Mouse (Mus musculus) MEL (cell line): ENCODE measurements around the gene Sox30. TPM values are rescaled to one million over a fixed set of nuclear protein-coding genes. Genes with fewer than 3 reads are reported as not detected.

ENCODE experiments used
- DNase-seq: peaks from one replicate; pipeline ENCODE4 v3.0.0; 2011; ENCODE audit warnings: low read depth, low spot score
- H3K27ac ChIP-seq: 2 replicates; pipeline ENCODE4 v1.5.1; 2012; ENCODE audit warnings: low read depth, mild to moderate bottlenecking, control low read depth, low read length, moderate library complexity; ENCODE audit not compliant: control insufficient read depth
- H3K27me3 ChIP-seq, 2 experiments: fragments of 150-350 bp in 1 of 2; sonication (generic) in 1 of 2; 2 replicates each; pipeline ENCODE4 v1.6.1; 2012; ENCODE audit warnings: low read length in 2 of 2, mild to moderate bottlenecking in 2 of 2, improper control_type of control experiment in 1 of 2, moderate library complexity in 1 of 2; ENCODE audit not compliant: insufficient read depth in 2 of 2, control insufficient read depth in 1 of 2
- H3K36me3 ChIP-seq, 2 experiments: 2 replicates each; pipeline ENCODE4 v1.6.1; 2012 to 2014; ENCODE audit warnings: low read length in 2 of 2, improper control_type of control experiment in 1 of 2, inconsistent platforms in 1 of 2, mild to moderate bottlenecking in 1 of 2; ENCODE audit not compliant: insufficient read depth in 2 of 2, control insufficient read depth in 1 of 2
- H3K4me1 ChIP-seq, 2 experiments: fragments of 150-350 bp in 1 of 2; sonication (generic) in 1 of 2; 2 replicates each; pipeline ENCODE4 v1.6.1; 2012; ENCODE audit warnings: low read length in 2 of 2, improper control_type of control experiment in 1 of 2, mild to moderate bottlenecking in 1 of 2; ENCODE audit not compliant: insufficient read depth in 2 of 2, control insufficient read depth in 1 of 2
- H3K4me3 ChIP-seq, 2 experiments: fragments of 150-350 bp in 1 of 2; sonication (generic) in 1 of 2; 2 replicates each; pipeline ENCODE4 v1.5.1; 2012; ENCODE audit warnings: low read depth in 2 of 2, low read length in 2 of 2, mild to moderate bottlenecking in 2 of 2, moderate library complexity in 2 of 2, control low read depth in 1 of 2, improper control_type of control experiment in 1 of 2; ENCODE audit not compliant: control insufficient read depth in 1 of 2, insufficient read depth in 1 of 2
- H3K79me2 ChIP-seq: 2 replicates; pipeline ENCODE4 v1.6.1; 2012; ENCODE audit warnings: mild to moderate bottlenecking, low read length, moderate library complexity; ENCODE audit not compliant: control insufficient read depth, poor library complexity, insufficient read depth
- H3K9ac ChIP-seq: 2 replicates; pipeline ENCODE4 v1.6.1; 2012; ENCODE audit warnings: low read depth, mild to moderate bottlenecking, control low read depth, low read length, moderate library complexity; ENCODE audit not compliant: control insufficient read depth, poor library complexity, severe bottlenecking
- H3K9me3 ChIP-seq: fragments of 150-350 bp; sonication (generic); replicated peaks from 2 replicates; pipeline ENCODE4 v1.6.1; 2012; ENCODE audit warnings: mild to moderate bottlenecking, low read length, improper control_type of control experiment, moderate library complexity; ENCODE audit not compliant: insufficient read depth
- CHD1 ChIP-seq: IDR thresholded peaks from 2 replicates; pipeline ENCODE4 v1.6.1; 2012; ENCODE audit warnings: low read depth, mild to moderate bottlenecking, inconsistent platforms, low read length, improper control_type of control experiment
- CTCF ChIP-seq, 3 experiments: IDR thresholded peaks in 2 of 3; conservative IDR thresholded peaks in 1 of 3; 2 replicates each; pipeline ENCODE4 v1.5.1; 2011 to 2012; ENCODE audit warnings: low read length in 3 of 3, low read depth in 2 of 3, mild to moderate bottlenecking in 2 of 3, improper control_type of control experiment in 1 of 3, inconsistent platforms in 1 of 3, mixed read lengths in 1 of 3, moderate library complexity in 1 of 3; ENCODE audit not compliant: control insufficient read depth in 1 of 3, insufficient read depth in 1 of 3, poor library complexity in 1 of 3, severe bottlenecking in 1 of 3
- EP300 ChIP-seq, 2 experiments: IDR thresholded peaks; 2 replicates each; pipeline ENCODE4 v1.6.1; 2011; ENCODE audit warnings: improper control_type of control experiment in 2 of 2, low read length in 2 of 2, low read depth in 1 of 2, mild to moderate bottlenecking in 1 of 2
- GATA1 ChIP-seq: IDR thresholded peaks from 2 replicates; pipeline ENCODE4 v1.6.1; 2011; ENCODE audit warnings: low read depth, low read length, improper control_type of control experiment
- HCFC1 ChIP-seq: IDR thresholded peaks from 2 replicates; pipeline ENCODE4 v1.6.1; 2012; ENCODE audit warnings: low read depth, mild to moderate bottlenecking, inconsistent platforms, low read length, improper control_type of control experiment, moderate library complexity
- JUND ChIP-seq: IDR thresholded peaks from 2 replicates; pipeline ENCODE4 v1.6.1; 2011; ENCODE audit warnings: low read depth, mild to moderate bottlenecking, improper control_type of control experiment, low read length
- MAX ChIP-seq: IDR thresholded peaks from 2 replicates; pipeline ENCODE4 v1.6.1; 2011; ENCODE audit warnings: low read length, improper control_type of control experiment
- MAZ ChIP-seq: IDR thresholded peaks from 2 replicates; pipeline ENCODE4 v1.6.1; 2012; ENCODE audit warnings: low read depth, mild to moderate bottlenecking, inconsistent platforms, low read length, improper control_type of control experiment
- MEF2A ChIP-seq: IDR thresholded peaks from 2 replicates; pipeline ENCODE4 v1.6.1; 2014; ENCODE audit warnings: low read depth, mild to moderate bottlenecking, inconsistent platforms, low read length, improper control_type of control experiment; ENCODE audit not compliant: poor library complexity, insufficient replicate concordance, severe bottlenecking; ENCODE audit errors: extremely low read depth
- MYB ChIP-seq: IDR thresholded peaks from 2 replicates; pipeline ENCODE4 v1.6.1; 2011; ENCODE audit warnings: mild to moderate bottlenecking, low read depth, low read length, improper control_type of control experiment
- RAD21 ChIP-seq: IDR thresholded peaks from 2 replicates; pipeline ENCODE4 v1.6.1; 2011; ENCODE audit warnings: mild to moderate bottlenecking, low read depth, low read length, improper control_type of control experiment
- ZC3H11A ChIP-seq: IDR thresholded peaks from 2 replicates; pipeline ENCODE4 v1.6.1; 2012; ENCODE audit warnings: low read depth, mild to moderate bottlenecking, inconsistent platforms, low read length, improper control_type of control experiment
- polyA plus RNA-seq, 2 experiments: library from polyadenylated mRNA; stranded (reverse) in 1 of 2; unstranded in 1 of 2; fragments of >175 nt in 1 of 2; fragments of >200 nt in 1 of 2; gene quantifications; 2 replicates each; pipeline versions ENCODE4 v1.2.1 to v1.2.4; 2012; ENCODE audit warnings: low replicate concordance in 2 of 2, low read depth in 1 of 2; ENCODE audit not compliant: insufficient read length in 2 of 2, insufficient read depth in 1 of 2, missing spikeins in 1 of 2
- total RNA-seq: library from RNA; depleted of rRNA; stranded (reverse); fragments of 300-350 nt; gene quantifications from 2 replicates; pipeline ENCODE4 v1.2.3, GENCODE M21; 2012

The Sox30 gene
- total and polyA plus RNA-seq, 3 experiments, result not detected

GRCm38 (mm10) chr11:45960003-45960402 is 20.1 kb upstream of the Sox30 start:
- H3K9ac ChIP-seq, result no peak overlapping the region
- TF ChIP-seq ZC3H11A (no peak), CTCF (IDR thresholded peaks at IDR 0.05 in 2 of 3, conservative IDR thresholded peaks at IDR 0.05 in 1 of 3; ENCODE audit: control insufficient read depth in 1 of 3, insufficient read depth in 1 of 3, low read depth in 2 of 3, low read length in 3 of 3, poor library complexity in 1 of 3, severe bottlenecking in 1 of 3) (0 out of 6 replicates have a peak, but pooled peaks of 1 of the 3 experiments have one; percentile 13)
- H3K9me3 ChIP-seq, result no peaks in the 10 kb centered on the region
- peaks cover 1% of the 10 kb centered on the region; the same call in 1 of the 2 replicates for H3K79me2 ChIP-seq
- H3K36me3 ChIP-seq, result no peaks in the 10 kb centered on the region; a peak in 1 of 4 replicates
- H3K4me1 ChIP-seq, result peaks cover 0 to 3% of the 10 kb centered on the region in 2 experiments; a peak in 1 of 4 replicates
- H3K4me3 ChIP-seq, result no peak overlapping the region
- H3K27ac ChIP-seq, result no peak overlapping the region
- peaks cover 5 to 7% of the 10 kb centered on the region in 2 experiments for H3K27me3 ChIP-seq
- peak; percentile 65 for DNase-seq

- no peaks in the 10 kb centered on the region for H3K9me3 ChIP-seq
- no peaks in the 10 kb centered on the region for H3K36me3 ChIP-seq
- peaks cover 15 to 23% of the 10 kb centered on the region in 2 experiments for H3K27me3 ChIP-seq
- no peaks in the 10 kb centered on the region for H3K79me2 ChIP-seq
- no peak overlapping the region for H3K4me3 ChIP-seq
- no peak for DNase-seq
- H3K9ac ChIP-seq, result no peak overlapping the region
- H3K4me1 ChIP-seq, result no peaks in the 10 kb centered on the region
- H3K27ac ChIP-seq, result no peak overlapping the region
- TF ChIP-seq GATA1 (no peak), JUND (no peak), HCFC1 (no peak)
- TF ChIP-seq, all 39 proteins: peak for 0
Measured at GRCm38 (mm10) chr11:45966896-45967295, 13.2 kb upstream of the Sox30 start.

DNA sequence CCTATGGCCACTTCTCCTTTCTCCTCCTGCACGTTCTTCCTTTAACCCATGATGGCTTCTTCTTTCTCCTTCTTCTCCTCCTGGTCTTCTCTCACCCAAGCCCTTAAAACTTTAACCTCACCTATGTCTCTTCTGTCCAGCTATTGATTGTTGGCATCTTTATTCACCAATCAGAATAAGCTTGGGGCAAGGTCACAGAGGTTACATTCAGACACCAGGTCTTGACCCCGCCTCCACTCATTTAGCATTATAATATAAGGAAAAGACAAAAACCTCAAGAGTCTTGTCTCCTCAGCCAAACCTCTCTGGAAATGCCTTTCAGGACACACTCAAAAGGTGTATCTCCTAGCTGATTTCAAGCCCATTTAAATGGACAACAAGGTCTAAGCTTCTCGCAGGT is 11.6 kb upstream of the Sox30 start:
- peaks cover 18 to 32% of the 10 kb centered on the region in 2 experiments for H3K27me3 ChIP-seq
- H3K4me3 ChIP-seq, result no peak overlapping the region
- no peaks in the 10 kb centered on the region for H3K4me1 ChIP-seq
- TF ChIP-seq MYB (no peak), MEF2A (no peak), RAD21 (no peak), MAX (no peak), EP300 (IDR thresholded peaks at IDR 0.05; ENCODE audit: low read depth in 1 of 2, low read length in 2 of 2) (no peak), MAZ (no peak), CHD1 (no peak)
- no peaks in the 10 kb centered on the region for H3K79me2 ChIP-seq
- H3K9ac ChIP-seq, result no peak overlapping the region
- no peak overlapping the region for H3K27ac ChIP-seq
- H3K9me3 ChIP-seq, result no peaks in the 10 kb centered on the region
- DNase-seq, result no peak
- no peaks in the 10 kb centered on the region for H3K36me3 ChIP-seq
